17 mouse cellular contexts compared by ENCODE assay signal in genomic region chr3:89492701-89493151, GRCm38 (mm10). TPM values are rescaled to one million over a fixed set of nuclear protein-coding genes. Genes with fewer than 3 reads are reported as not detected.
DNase-seq lines count a peak whose midpoint lies in the region; ATAC-seq and TF ChIP-seq lines count a peak whose summit lies in the region.
"Had no signal": no experiment of that assay in that cellular context is flagged by ENCODE, and none has a peak within 500 bp of the region (broad histone marks: within the 10 kb centered on the region; RNA-seq: fewer than 3 reads in every experiment).

No protein-coding gene starts in this region.

- 0 out of 2 replicates have a peak, but pooled peaks have one; percentile 5 for TF ChIP-seq CTCF in kidney, postnatal 0 days (IDR thresholded peaks at IDR 0.05; ENCODE audit: low read depth)
- TF ChIP-seq CTCF in lung, embryonic 14.5 days (IDR thresholded peaks at IDR 0.05; ENCODE audit: low read depth), result no peak

- H3K36me3 ChIP-seq in ES-E14 (ENCODE audit: control insufficient read depth, insufficient read depth, low read length, poor library complexity, severe bottlenecking), result no peaks in the 10 kb centered on the region
- no peaks in the 10 kb centered on the region for H3K36me3 ChIP-seq in embryonic facial prominence, embryonic 12.5 days
- no peaks in the 10 kb centered on the region for H3K36me3 ChIP-seq in kidney, postnatal 0 days (ENCODE audit: insufficient read depth, low read length)
- no peaks in the 10 kb centered on the region for H3K36me3 ChIP-seq in lung, embryonic 14.5 days (ENCODE audit: insufficient read depth)
- no peaks in the 10 kb centered on the region for H3K36me3 ChIP-seq in liver, embryonic 11.5 days (ENCODE audit: control insufficient read depth, insufficient read depth, low read length)

- no peak overlapping the region for H3K9ac ChIP-seq in ES-E14 (ENCODE audit: insufficient read depth, low read depth, low read length, poor library complexity, severe bottlenecking)
- no peak overlapping the region for H3K9ac ChIP-seq in embryonic facial prominence, embryonic 12.5 days
- no peak overlapping the region for H3K9ac ChIP-seq in kidney, postnatal 0 days (ENCODE audit: low read depth, low read length)
- no peak overlapping the region; the same call in 1 of the 2 replicates for H3K9ac ChIP-seq in lung, embryonic 14.5 days
- H3K9ac ChIP-seq in liver, embryonic 11.5 days (ENCODE audit: low read depth, low read length), result no peak overlapping the region
- H3K9ac ChIP-seq: liver, postnatal 0 days had no signal

- no peak overlapping the region for H3K4me3 ChIP-seq in ES-E14 (ENCODE audit: insufficient read depth in 1 of 2, low read depth in 1 of 2, low read length in 2 of 2, poor library complexity in 1 of 2, severe bottlenecking in 1 of 2)
- H3K4me3 ChIP-seq in embryonic facial prominence, embryonic 12.5 days, result no peak overlapping the region
- H3K4me3 ChIP-seq in kidney, postnatal 0 days (replicated peaks; ENCODE audit: low read depth, low read length), result no peak overlapping the region
- H3K4me3 ChIP-seq in lung, embryonic 14.5 days (ENCODE audit: low read depth, low read length), result no peak overlapping the region
- H3K4me3 ChIP-seq in liver, embryonic 11.5 days (ENCODE audit: low read depth, low read length), result no peak overlapping the region
- H3K4me3 ChIP-seq: myocyte had no signal

- WGBS in embryonic facial prominence, embryonic 12.5 days, result 43% methylated on average over 8 of the region's 8 CpGs
- 18% methylated on average over 8 of the region's 8 CpGs for WGBS in kidney, postnatal 0 days
- 23% methylated on average over 8 of the region's 8 CpGs for WGBS in lung, embryonic 14.5 days
- 53% methylated on average over 8 of the region's 8 CpGs for WGBS in liver, embryonic 11.5 days

- H3K27me3 ChIP-seq in embryonic facial prominence, embryonic 12.5 days, result no peaks in the 10 kb centered on the region
- H3K27me3 ChIP-seq in kidney, postnatal 0 days (ENCODE audit: insufficient read depth, low read length), result no peaks in the 10 kb centered on the region
- H3K27me3 ChIP-seq in lung, embryonic 14.5 days (ENCODE audit: insufficient read depth, low read length), result no peaks in the 10 kb centered on the region
- peaks cover 3% of the 10 kb centered on the region; the same call in 1 of the 2 replicates for H3K27me3 ChIP-seq in liver, embryonic 11.5 days (replicated peaks; ENCODE audit: control insufficient read depth, insufficient read depth, low read length)

- H3K4me2 ChIP-seq in embryonic facial prominence, embryonic 12.5 days (replicated peaks), result no peak overlapping the region
- H3K4me2 ChIP-seq in kidney, postnatal 0 days (ENCODE audit: low read length), result no peak overlapping the region
- 0 out of 2 replicates have a peak overlapping the region, but pooled peaks have one; percentile 15 for H3K4me2 ChIP-seq in lung, embryonic 14.5 days
- H3K4me2 ChIP-seq in liver, embryonic 11.5 days, result no peak overlapping the region

- no peak overlapping the region for H3K27ac ChIP-seq in ES-E14 (ENCODE audit: insufficient read depth, low read depth, low read length, poor library complexity, severe bottlenecking)
- H3K27ac ChIP-seq in embryonic facial prominence, embryonic 12.5 days, result 0 out of 2 replicates have a peak overlapping the region, but pooled peaks have one; percentile 7
- peak overlapping the region; percentile 52 for H3K27ac ChIP-seq in kidney, postnatal 0 days
- peak overlapping the region; percentile 38; the same call in 1 of the 2 replicates for H3K27ac ChIP-seq in lung, embryonic 14.5 days (ENCODE audit: low read depth)
- H3K27ac ChIP-seq in liver, embryonic 11.5 days (ENCODE audit: low read depth, low read length), result no peak overlapping the region; the same call in 1 of the 2 replicates

- in situ Hi-C loops in ES-E14 (cut with MboI; ENCODE audit: low sequenced_read_pairs in 2 of 2, unreplicated experiment in 2 of 2), result no loop called here

- no peak for DNase-seq in ES-E14 (ENCODE audit: low read depth, low spot score)
- peak; percentile 65 for DNase-seq in kidney, postnatal 0 days (ENCODE audit: low spot score)
- DNase-seq in lung, embryonic 14.5 days, result peak; percentile 59
- no peak for DNase-seq in thymus, postnatal 14 days
- no peak for DNase-seq in liver, embryonic 11.5 days (ENCODE audit: low spot score)
- no peak for DNase-seq in gastrocnemius, adult 8-10 months (ENCODE audit: low spot score in 2 of 2)
- DNase-seq: adrenal gland, adult 8-10 months; cerebellum, adult 11 months; gastrocnemius, postnatal 36 days; liver, postnatal 0 days; spleen, adult 18-20 months; thymus, adult 2 months had no signal

- no peak for ATAC-seq in embryonic facial prominence, embryonic 12.5 days (ENCODE audit: insufficient number of reproducible peaks, insufficient read depth, low FRiP score, low TSS enrichment)
- peak; percentile 82 for ATAC-seq in kidney, postnatal 0 days (replicated peaks; ENCODE audit: low FRiP score, low read depth)
- ATAC-seq in lung, embryonic 14.5 days (ENCODE audit: insufficient read depth), result peak; percentile 41; the same call in 1 of the 2 replicates
- no peak for ATAC-seq in megakaryocyte progenitor cell, adult 5-6 weeks (replicated peaks; ENCODE audit: poor library complexity)
- no peak for ATAC-seq in liver, embryonic 11.5 days (replicated peaks; ENCODE audit: low FRiP score)
- ATAC-seq: intestine, postnatal 0 days; liver, postnatal 0 days; Patski had no signal

- H3K9me3 ChIP-seq in ES-E14 (ENCODE audit: control insufficient read depth, insufficient read depth, low read depth, low read length), result no peaks in the 10 kb centered on the region
- H3K9me3 ChIP-seq in embryonic facial prominence, embryonic 12.5 days, result no peaks in the 10 kb centered on the region
- no peaks in the 10 kb centered on the region for H3K9me3 ChIP-seq in kidney, postnatal 0 days (replicated peaks; ENCODE audit: low read length)
- H3K9me3 ChIP-seq in lung, embryonic 14.5 days (ENCODE audit: low read depth, low read length), result no peaks in the 10 kb centered on the region
- no peaks in the 10 kb centered on the region for H3K9me3 ChIP-seq in liver, embryonic 11.5 days (ENCODE audit: control insufficient read depth, low read length)

- H3K4me1 ChIP-seq in ES-E14 (ENCODE audit: control insufficient read depth in 2 of 2, insufficient read depth in 2 of 2, low read length in 2 of 2, poor library complexity in 1 of 2), result peaks cover 0 to 3% of the 10 kb centered on the region in 2 experiments; a peak in 1 of 4 replicates
- H3K4me1 ChIP-seq in embryonic facial prominence, embryonic 12.5 days, result peaks cover 8% of the 10 kb centered on the region
- 0 out of 2 replicates have a peak, but pooled peaks cover 5% of the 10 kb centered on the region for H3K4me1 ChIP-seq in kidney, postnatal 0 days (replicated peaks; ENCODE audit: insufficient read depth, low read length)
- H3K4me1 ChIP-seq in lung, embryonic 14.5 days (ENCODE audit: insufficient read depth), result no peaks in the 10 kb centered on the region
- no peaks in the 10 kb centered on the region for H3K4me1 ChIP-seq in liver, embryonic 11.5 days (replicated peaks; ENCODE audit: control insufficient read depth, insufficient read depth, low read length)

TF ChIP-seq in ES-E14, 5 proteins besides CTCF, POLR2A, EP300 and RAD21:
- peak; percentile 75 for TF ChIP-seq MAFK (IDR thresholded peaks at IDR 0.05; ENCODE audit: insufficient read depth, low read depth, low read length)
- TF ChIP-seq ZNF384 (IDR thresholded peaks at IDR 0.05; ENCODE audit: low read depth, low read length), result no peak
TF ChIP-seq in ES-E14: peak in this region for 1.

RNA-seq across cellular contexts. Expression of gene Kcnn3, which starts 27.2 kb away (rescaled TPM):
- total RNA-seq in ES-E14 (2012; rRNA removed), result 0.13 and 0.26 TPM in 2 replicates
- polyA plus RNA-seq in embryonic facial prominence, embryonic 12.5 days (2016; fragmentation: Nextera tagmentation; extraction: Ambion mirVana), result 2.1 and 2.5 TPM in 2 replicates
- 1.4 and 1.6 TPM in 2 replicates for polyA plus RNA-seq in kidney, postnatal 0 days (2015; fragmentation: Nextera tagmentation; extraction: Ambion mirVana)
- 1.0 TPM in 2 replicates for polyA plus RNA-seq in lung, embryonic 14.5 days (2014; fragmentation: Nextera tagmentation; extraction: Ambion mirVana)
- not detected in 2 replicates for total RNA-seq in megakaryocyte progenitor cell, adult 5-6 weeks (2015)
- 0.03 TPM in 1 of 2 replicates, not detected in the other for total RNA-seq in megakaryocyte progenitor cell, adult 5-6 weeks (2017)
- 0.19 and 0.45 TPM in 2 replicates for polyA plus RNA-seq in liver, embryonic 11.5 days (2014; fragmentation: Nextera tagmentation; extraction: Ambion mirVana)
- 1 to 10 TPM; 1.3 to 2.3 (median 1.8) TPM for total RNA-seq in gastrocnemius, adult 8-10 months (2022)

RNA-seq across cellular contexts. Expression of gene Pmvk, which starts 38.4 kb away (rescaled TPM):
- 35.0 and 38.6 TPM in 2 replicates for total RNA-seq in ES-E14 (2012; rRNA removed)
- polyA plus RNA-seq in embryonic facial prominence, embryonic 12.5 days (2016; fragmentation: Nextera tagmentation; extraction: Ambion mirVana), result 57.0 and 58.8 TPM in 2 replicates
- 52.7 and 54.5 TPM in 2 replicates for polyA plus RNA-seq in kidney, postnatal 0 days (2015; fragmentation: Nextera tagmentation; extraction: Ambion mirVana)
- polyA plus RNA-seq in lung, embryonic 14.5 days (2014; fragmentation: Nextera tagmentation; extraction: Ambion mirVana), result 46.2 and 48.0 TPM in 2 replicates
- 14.7 and 14.8 TPM in 2 replicates for total RNA-seq in megakaryocyte progenitor cell, adult 5-6 weeks (2015)
- 18.8 and 25.3 TPM in 2 replicates for total RNA-seq in megakaryocyte progenitor cell, adult 5-6 weeks (2017)
- polyA plus RNA-seq in liver, embryonic 11.5 days (2014; fragmentation: Nextera tagmentation; extraction: Ambion mirVana), result 58.0 and 58.3 TPM in 2 replicates
- 1 to 10 TPM; 4.8 to 8.6 (median 6.6) TPM for total RNA-seq in gastrocnemius, adult 8-10 months (2022)

RNA-seq across cellular contexts. Expression of gene Pbxip1, which starts 56.2 kb away (rescaled TPM):
- total RNA-seq in ES-E14 (2012; rRNA removed), result 19.3 and 20.8 TPM in 2 replicates
- polyA plus RNA-seq in embryonic facial prominence, embryonic 12.5 days (2016; fragmentation: Nextera tagmentation; extraction: Ambion mirVana), result 29.8 and 30.1 TPM in 2 replicates
- polyA plus RNA-seq in kidney, postnatal 0 days (2015; fragmentation: Nextera tagmentation; extraction: Ambion mirVana), result 65.2 and 67.1 TPM in 2 replicates
- 13.6 and 14.7 TPM in 2 replicates for polyA plus RNA-seq in lung, embryonic 14.5 days (2014; fragmentation: Nextera tagmentation; extraction: Ambion mirVana)
- 5.2 and 6.1 TPM in 2 replicates for total RNA-seq in megakaryocyte progenitor cell, adult 5-6 weeks (2015)
- 13.4 and 15.0 TPM in 2 replicates for total RNA-seq in megakaryocyte progenitor cell, adult 5-6 weeks (2017)
- polyA plus RNA-seq in liver, embryonic 11.5 days (2014; fragmentation: Nextera tagmentation; extraction: Ambion mirVana), result 8.3 and 8.7 TPM in 2 replicates
- 100 to 1,000 TPM; 248 to 302 (median 260) TPM for total RNA-seq in gastrocnemius, adult 8-10 months (2022)

Comparison
In these comparisons a context has a peak if more than half of its experiments do, and no peak if none do; other contexts are left out.
1. DNase-seq: peak in kidney, postnatal 0 days (single experiment) and lung, embryonic 14.5 days (single experiment); none in ES-E14 (single experiment), thymus, postnatal 14 days (single experiment), liver, embryonic 11.5 days (single experiment) and gastrocnemius, adult 8-10 months (0 of 2).
2. H3K27ac ChIP-seq: peak in embryonic facial prominence, embryonic 12.5 days (single experiment), kidney, postnatal 0 days (single experiment) and lung, embryonic 14.5 days (single experiment); none in ES-E14 (single experiment) and liver, embryonic 11.5 days (single experiment).
3. ATAC-seq: peak in kidney, postnatal 0 days (single experiment) and lung, embryonic 14.5 days (single experiment); none in embryonic facial prominence, embryonic 12.5 days (single experiment), megakaryocyte progenitor cell, adult 5-6 weeks (single experiment) and liver, embryonic 11.5 days (single experiment).